Mouse (Mus musculus): ENCODE data around the gene Sirpa. TPM values are rescaled to one million over a fixed set of nuclear protein-coding genes. Genes with fewer than 3 reads are reported as not detected.
A peak's percentile ranks its signal among the peaks of the same experiment; 100 is the strongest.

Gene Sirpa
- polyA plus RNA-seq, 1 experiment from 2014 or later = 13.2 TPM

DNA sequence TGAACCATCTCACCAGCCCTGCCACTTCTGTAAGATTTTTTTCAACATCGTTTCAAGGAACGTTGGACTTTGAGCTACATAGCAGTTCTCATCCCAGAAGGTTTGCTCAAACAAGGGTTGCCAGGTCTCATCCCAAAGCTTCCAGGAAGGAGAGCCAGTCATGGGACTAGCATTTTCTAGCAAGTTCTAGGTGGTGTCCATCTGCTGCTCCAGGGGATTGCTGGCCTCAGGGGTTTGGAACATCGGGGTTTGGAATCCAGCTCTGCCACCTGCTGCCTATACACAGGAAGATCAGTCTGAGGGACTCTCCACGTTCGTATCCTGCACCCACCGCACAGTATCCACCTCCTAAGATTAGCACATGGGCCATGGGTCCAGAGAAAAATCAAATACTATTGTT is 67.4 kb downstream of the Sirpa start:
- 62% methylated on average over 6 of the region's 6 CpGs for WGBS
- no peak for TF ChIP-seq EP300 (optimal IDR thresholded peaks at IDR 0.05)
- TF ChIP-seq CTCF (IDR thresholded peaks at IDR 0.05; ENCODE audit: low read depth) = peak; percentile 57
- Histone ChIP-seq H3K9ac (ENCODE audit: low read length) (no peak overlapping the region), H3K27me3 (ENCODE audit: control insufficient read depth, insufficient read depth, low read length) (no peaks in the 10 kb centered on the region), H3K27ac (replicated peaks) (no peak overlapping the region), H3K4me1 (replicated peaks; ENCODE audit: control insufficient read depth, insufficient read depth) (no peaks in the 10 kb centered on the region), H3K36me3 (ENCODE audit: control insufficient read depth, insufficient read depth, low read length) (no peaks in the 10 kb centered on the region), H3K9me3 (ENCODE audit: control insufficient read depth, low read length) (no peaks in the 10 kb centered on the region), H3K4me3 (ENCODE audit: low read depth, low read length) (no peak overlapping the region), H3K4me2 (replicated peaks; ENCODE audit: low read depth) (no peak overlapping the region)
- DNase-seq (ENCODE audit: low spot score) = no peak
- no peak for ATAC-seq (ENCODE audit: low FRiP score, low TSS enrichment)

DNA sequence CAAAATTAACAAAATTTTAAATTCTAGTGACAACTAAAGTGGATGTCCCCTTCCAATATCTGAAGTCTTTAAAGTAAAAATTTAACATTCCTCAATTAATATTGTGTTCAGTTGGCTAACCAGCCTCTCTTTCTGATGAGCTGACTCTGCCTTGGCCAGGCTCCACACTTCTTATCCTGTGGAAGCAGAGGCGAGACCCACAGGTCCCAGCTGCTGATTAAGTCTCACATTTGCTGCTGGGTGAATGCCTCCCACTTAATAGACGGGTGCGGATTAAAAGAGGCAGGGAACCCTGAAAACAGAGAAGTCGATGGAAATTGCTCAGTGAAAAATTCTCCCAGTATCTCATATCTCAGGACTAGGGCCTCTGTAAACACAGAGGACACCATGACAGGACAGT is 69.8 kb downstream of the Sirpa start:
- H3K9ac ChIP-seq (ENCODE audit: low read length) = no peak overlapping the region
- H3K4me1 ChIP-seq (replicated peaks; ENCODE audit: control insufficient read depth, insufficient read depth) = no peaks in the 10 kb centered on the region
- ATAC-seq (ENCODE audit: low FRiP score, low TSS enrichment) = no peak
- TF ChIP-seq EP300 (optimal IDR thresholded peaks at IDR 0.05) (no peak), CTCF (IDR thresholded peaks at IDR 0.05; ENCODE audit: low read depth) (no peak)
- H3K4me2 ChIP-seq (replicated peaks; ENCODE audit: low read depth) = no peak overlapping the region
- no peaks in the 10 kb centered on the region for H3K27me3 ChIP-seq (ENCODE audit: control insufficient read depth, insufficient read depth, low read length)
- H3K36me3 ChIP-seq (ENCODE audit: control insufficient read depth, insufficient read depth, low read length) = no peaks in the 10 kb centered on the region
- H3K27ac ChIP-seq (replicated peaks) = no peak overlapping the region
- WGBS = 71% methylated on average over 4 of the region's 4 CpGs
- H3K9me3 ChIP-seq (ENCODE audit: control insufficient read depth, low read length) = no peaks in the 10 kb centered on the region
- H3K4me3 ChIP-seq (ENCODE audit: low read depth, low read length) = no peak overlapping the region
- no peak for DNase-seq (ENCODE audit: low spot score)

DNA sequence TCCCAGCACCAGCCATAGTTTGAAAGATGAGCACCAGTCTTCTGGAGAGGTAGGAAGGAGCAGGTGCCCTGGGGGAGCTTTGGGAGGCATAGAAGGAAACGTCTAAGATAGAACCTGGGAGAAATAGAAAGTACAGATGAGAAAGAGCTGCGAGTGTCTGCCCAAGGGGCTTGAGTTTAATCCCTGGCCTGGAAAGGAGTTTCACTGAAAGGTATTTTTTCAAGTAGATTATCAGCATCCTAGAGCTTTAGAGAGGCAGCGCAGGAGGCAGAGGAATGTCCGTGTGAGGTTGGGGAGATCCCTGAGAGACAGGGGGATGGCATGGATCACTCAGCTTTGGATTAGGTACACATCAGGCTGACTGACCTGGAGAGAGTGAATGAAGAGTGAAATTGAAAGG is 79.3 kb downstream of the Sirpa start:
- Histone ChIP-seq H3K4me1 (replicated peaks; ENCODE audit: control insufficient read depth, insufficient read depth) (no peaks in the 10 kb centered on the region), H3K4me2 (replicated peaks; ENCODE audit: low read depth) (no peak overlapping the region), H3K4me3 (ENCODE audit: low read depth, low read length) (no peak overlapping the region), H3K36me3 (ENCODE audit: control insufficient read depth, insufficient read depth, low read length) (no peaks in the 10 kb centered on the region), H3K9me3 (ENCODE audit: control insufficient read depth, low read length) (no peaks in the 10 kb centered on the region), H3K9ac (ENCODE audit: low read length) (no peak overlapping the region), H3K27ac (replicated peaks) (no peak overlapping the region), H3K27me3 (ENCODE audit: control insufficient read depth, insufficient read depth, low read length) (no peaks in the 10 kb centered on the region)
- 66% methylated on average over 4 of the region's 4 CpGs for WGBS
- DNase-seq (ENCODE audit: low spot score) (no peak), ATAC-seq (ENCODE audit: low FRiP score, low TSS enrichment) (no peak)
- no peak for TF ChIP-seq CTCF (IDR thresholded peaks at IDR 0.05; ENCODE audit: low read depth)
- TF ChIP-seq EP300 (optimal IDR thresholded peaks at IDR 0.05) = no peak

DNA sequence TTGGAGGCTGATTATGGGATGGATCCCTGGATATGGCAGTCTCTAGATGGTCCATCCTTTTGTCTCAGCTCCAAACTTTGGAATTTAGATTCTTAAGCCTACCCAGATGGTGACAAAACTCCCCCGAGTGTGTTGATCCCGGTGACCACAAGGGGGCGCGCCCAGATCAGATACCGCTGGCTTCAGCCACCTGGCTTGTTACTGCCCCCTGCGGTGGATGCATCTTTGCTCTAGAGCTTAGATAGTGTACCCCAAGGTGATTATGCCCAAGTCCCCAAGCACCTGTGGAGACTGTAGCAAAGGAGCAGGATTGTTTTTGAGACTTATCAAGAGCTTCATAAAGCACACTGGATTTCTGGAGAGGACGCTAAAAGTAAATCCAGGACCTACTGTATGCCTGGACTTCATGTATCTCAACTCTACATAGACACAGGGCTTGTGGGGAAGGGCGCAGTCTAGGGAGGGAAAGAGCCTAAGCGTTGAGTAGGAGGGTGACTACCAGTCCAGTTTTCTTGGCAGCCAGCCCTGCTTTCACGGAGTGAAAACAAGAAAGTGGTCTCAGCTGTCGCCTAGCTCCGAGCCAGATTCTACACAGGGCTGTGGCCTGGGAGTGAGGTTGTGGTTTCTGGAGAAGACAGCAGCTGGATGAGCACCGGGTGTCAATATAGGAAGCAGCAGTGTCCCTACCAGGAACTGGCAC is 82.5 kb downstream of the Sirpa start:
- H3K9me3 ChIP-seq (ENCODE audit: control insufficient read depth, low read length) = no peaks in the 10 kb centered on the region
- H3K36me3 ChIP-seq (ENCODE audit: control insufficient read depth, insufficient read depth, low read length) = no peaks in the 10 kb centered on the region
- H3K9ac ChIP-seq (ENCODE audit: low read length) = no peak overlapping the region
- H3K4me2 ChIP-seq (replicated peaks; ENCODE audit: low read depth) = no peak overlapping the region
- DNase-seq (ENCODE audit: low spot score) = peak; percentile 88
- no peak overlapping the region for H3K27ac ChIP-seq (replicated peaks)
- WGBS = 27% methylated on average over 13 of the region's 13 CpGs
- no peaks in the 10 kb centered on the region for H3K27me3 ChIP-seq (ENCODE audit: control insufficient read depth, insufficient read depth, low read length)
- peak; percentile 97 for TF ChIP-seq CTCF (IDR thresholded peaks at IDR 0.05; ENCODE audit: low read depth)
- TF ChIP-seq EP300 (optimal IDR thresholded peaks at IDR 0.05) = no peak
- H3K4me1 ChIP-seq (replicated peaks; ENCODE audit: control insufficient read depth, insufficient read depth) = no peaks in the 10 kb centered on the region
- no peak overlapping the region for H3K4me3 ChIP-seq (ENCODE audit: low read depth, low read length)
- ATAC-seq (ENCODE audit: low FRiP score, low TSS enrichment) = peak; percentile 67; the same call in 1 of the 2 replicates

DNA sequence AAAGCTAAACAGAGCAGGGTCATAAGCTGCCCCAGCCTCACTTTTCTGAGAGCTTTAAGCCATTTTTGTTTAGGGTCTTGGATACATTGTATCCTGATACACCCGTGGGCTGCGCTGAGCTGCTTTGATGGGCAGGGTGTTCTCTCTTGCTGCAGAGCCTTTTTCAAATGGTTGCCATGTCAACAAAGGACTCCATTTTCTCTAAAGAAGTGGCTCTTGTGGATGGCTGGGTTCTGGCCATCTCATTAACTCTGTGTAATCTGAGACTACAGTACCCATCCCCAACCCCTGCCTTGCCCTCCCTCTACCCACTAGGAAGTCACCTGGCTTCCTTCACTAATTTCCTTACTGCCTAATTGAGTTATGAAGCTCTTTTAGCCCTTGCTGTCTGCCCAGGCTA is 85.0 kb downstream of the Sirpa start:
- WGBS = 34% methylated on average over 2 of the region's 2 CpGs

DNA sequence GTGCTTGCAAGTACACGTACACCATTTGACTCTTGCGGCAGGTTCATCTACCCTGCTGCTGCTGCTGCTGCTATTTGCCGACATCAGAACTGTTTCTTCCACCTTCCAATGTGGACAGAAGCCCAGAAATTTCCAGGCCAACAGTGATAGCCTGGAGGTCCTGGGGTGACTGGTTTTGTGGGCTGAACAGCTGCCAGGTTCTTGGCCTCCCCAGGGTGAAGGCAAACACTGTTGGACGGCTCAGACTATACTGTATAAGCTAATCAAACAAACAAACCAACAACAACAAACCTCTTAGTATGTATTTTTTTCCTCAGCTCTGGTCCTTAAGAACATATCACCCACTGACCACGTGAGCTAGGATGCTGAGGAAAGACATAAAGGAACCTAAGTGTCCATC is 86.4 kb downstream of the Sirpa start:
- DNase-seq (ENCODE audit: low spot score) = no peak
- Histone ChIP-seq H3K9me3 (ENCODE audit: control insufficient read depth, low read length) (no peaks in the 10 kb centered on the region), H3K27me3 (ENCODE audit: control insufficient read depth, insufficient read depth, low read length) (no peaks in the 10 kb centered on the region), H3K36me3 (ENCODE audit: control insufficient read depth, insufficient read depth, low read length) (no peaks in the 10 kb centered on the region), H3K9ac (ENCODE audit: low read length) (no peak overlapping the region), H3K4me3 (ENCODE audit: low read depth, low read length) (no peak overlapping the region), H3K27ac (replicated peaks) (no peak overlapping the region), H3K4me2 (replicated peaks; ENCODE audit: low read depth) (no peak overlapping the region), H3K4me1 (replicated peaks; ENCODE audit: control insufficient read depth, insufficient read depth) (no peaks in the 10 kb centered on the region)
- 67% methylated on average over 5 of the region's 5 CpGs for WGBS
- no peak for ATAC-seq (ENCODE audit: low FRiP score, low TSS enrichment)
- no peak for TF ChIP-seq EP300 (optimal IDR thresholded peaks at IDR 0.05)
- no peak for TF ChIP-seq CTCF (IDR thresholded peaks at IDR 0.05; ENCODE audit: low read depth)

More for the DNA sequence above, 85.0 kb downstream of the Sirpa start:
- H3K4me2 ChIP-seq (replicated peaks; ENCODE audit: low read depth) = no peak overlapping the region
- H3K36me3 ChIP-seq (ENCODE audit: control insufficient read depth, insufficient read depth, low read length) = no peaks in the 10 kb centered on the region
- no peaks in the 10 kb centered on the region for H3K4me1 ChIP-seq (replicated peaks; ENCODE audit: control insufficient read depth, insufficient read depth)
- no peaks in the 10 kb centered on the region for H3K9me3 ChIP-seq (ENCODE audit: control insufficient read depth, low read length)
- no peak overlapping the region for H3K9ac ChIP-seq (ENCODE audit: low read length)
- ATAC-seq (ENCODE audit: low FRiP score, low TSS enrichment) (no peak), DNase-seq (ENCODE audit: low spot score) (no peak)
- no peaks in the 10 kb centered on the region for H3K27me3 ChIP-seq (ENCODE audit: control insufficient read depth, insufficient read depth, low read length)
- H3K27ac ChIP-seq (replicated peaks) = no peak overlapping the region
- TF ChIP-seq CTCF (IDR thresholded peaks at IDR 0.05; ENCODE audit: low read depth) (no peak), EP300 (optimal IDR thresholded peaks at IDR 0.05) (no peak)
- H3K4me3 ChIP-seq (ENCODE audit: low read depth, low read length) = no peak overlapping the region
